Mouse (Mus musculus) liver, embryonic 14.5 days (tissue): ENCODE results near the gene Capza1.

Experiments
- CTCF ChIP-seq: IDR thresholded peaks from 2 replicates; pipeline ENCODE4 v1.5.1; 2016; ENCODE audit warnings: antibody characterized with exemption, low read depth, control low read depth
- EP300 ChIP-seq: IDR thresholded peaks from 2 replicates; pipeline ENCODE4 v1.6.1; 2016; ENCODE audit warnings: antibody characterized with exemption, low read depth

DNA sequence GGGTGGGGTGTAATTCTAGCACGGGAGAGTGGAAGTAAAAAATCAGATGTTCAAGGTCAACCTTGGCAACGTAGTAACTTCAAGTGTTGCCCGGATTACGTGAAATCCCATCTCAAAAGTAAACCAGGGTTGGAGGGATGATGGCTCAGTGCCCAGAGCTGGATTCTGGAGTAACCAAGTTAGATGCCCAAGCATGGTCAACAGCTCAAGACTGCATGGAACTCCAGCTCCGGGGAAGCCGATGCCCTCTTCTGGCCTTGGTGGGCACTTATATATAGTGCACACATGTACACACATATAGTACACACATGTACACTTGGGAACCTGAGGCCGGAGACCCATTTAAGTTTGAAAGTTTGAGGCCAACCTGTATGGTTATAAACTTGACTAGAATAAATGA, 48.2 kb downstream of the Capza1 start:
- TF ChIP-seq EP300 (no peak), CTCF (0 out of 2 replicates have a peak, but pooled peaks have one; percentile 15)
